Mouse (Mus musculus) brain, adult 10 weeks (tissue): ENCODE data around the gene Col10a1. TPM values are rescaled to one million over a fixed set of nuclear protein-coding genes. Genes with fewer than 3 reads are reported as not detected.

Experiments
- polyA plus RNA-seq: library from polyadenylated mRNA; stranded (reverse); fragments of 350-450 nt; fragmentation: Illumina TruSeq; extraction: RNeasy Lipid Tissue Mini Kit (QIAGEN cat#74804); gene quantifications from one replicate; pipeline ENCODE4 v1.2.3, GENCODE M21; 2015; ENCODE audit warnings: low read depth, low replicate concordance

The Col10a1 gene
- not detected for polyA plus RNA-seq

DNA sequence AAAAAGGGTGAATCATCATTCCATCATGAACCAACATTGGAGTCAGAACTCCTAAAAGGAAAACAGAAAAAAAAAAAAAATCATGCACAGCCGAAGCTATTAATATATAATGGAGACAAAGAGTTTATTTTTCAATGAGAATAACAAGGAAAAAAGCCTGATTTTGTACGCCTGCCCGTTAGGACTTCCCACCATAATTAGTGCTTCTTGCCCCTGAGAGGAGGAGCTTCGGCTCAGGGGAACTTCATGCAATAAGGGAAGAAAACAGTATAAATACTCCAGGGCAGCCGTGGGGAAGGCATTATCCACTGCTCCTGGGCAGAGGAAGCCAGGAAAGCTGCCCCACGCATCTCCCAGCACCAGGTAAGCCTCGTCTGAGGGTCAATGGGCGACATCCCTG lies at the start of gene Col10a1:
TSS of gene Col10a1 (plus strand) at position 301 of the 400 bp plus-strand sequence.

DNA sequence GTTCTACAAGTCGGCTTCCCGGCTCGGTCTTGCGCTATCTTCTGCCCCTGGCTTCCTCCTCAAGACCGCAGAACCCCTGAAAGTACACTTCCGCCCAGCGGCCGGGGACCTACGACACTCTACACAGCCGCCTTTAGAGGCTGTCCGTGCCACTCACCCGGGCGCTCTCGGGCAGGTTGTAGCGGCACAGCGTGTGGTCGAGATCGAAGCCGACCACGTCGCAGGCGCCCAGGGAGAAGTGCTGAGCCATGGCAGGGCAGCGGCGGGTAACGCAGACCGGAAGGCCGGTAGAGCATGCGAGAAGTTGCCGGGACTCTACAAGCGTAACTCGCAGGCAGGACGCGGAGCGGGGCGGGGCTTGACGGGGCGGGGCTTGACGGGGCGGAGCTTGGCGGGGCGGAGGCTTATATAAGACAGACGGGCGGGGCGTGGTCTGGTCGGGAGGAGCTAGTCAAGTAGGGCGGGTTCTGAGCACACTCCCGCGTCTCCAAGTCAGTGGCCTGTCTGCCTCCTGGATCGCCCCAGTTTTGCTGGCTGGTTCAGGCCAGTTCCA lies 28.5 kb downstream of the Col10a1 start, which contains the start of gene Nt5dc1:
TSS of gene Nt5dc1 (minus strand) at position 349 of the 553 bp plus-strand sequence.

Other genes starting within 250 kb of the Col10a1 start
- gene Dse, start 182.3 kb upstream of the Col10a1 start, polyA plus RNA-seq = 3.2 TPM
- gene Tspyl1, start 107.8 kb upstream of the Col10a1 start, polyA plus RNA-seq = 142 TPM
- gene Tspyl4, start 92.5 kb upstream of the Col10a1 start, polyA plus RNA-seq = 548 TPM
- 3.5 TPM for gene Nt5dc1, start 28.6 kb downstream of the Col10a1 start, polyA plus RNA-seq
- 0.33 TPM for gene Frk, start 93.4 kb downstream of the Col10a1 start, polyA plus RNA-seq